Mouse (Mus musculus) intestine, postnatal 0 days (tissue): Measurements from ENCODE around the gene Adh5. TPM values are rescaled to one million over a fixed set of nuclear protein-coding genes. Genes with fewer than 3 reads are reported as not detected.

Experiments
- ATAC-seq: fragments of 200-750 bp; cut with Nextera tagmentation; 2 replicates; pipeline ENCODE4 v1.8.0; 2017; ENCODE audit warnings: mild to moderate bottlenecking, moderate TSS enrichment, moderate library complexity
- H3K27ac ChIP-seq: fragments of 300-500 bp; sonication (generic); 2 replicates; pipeline ENCODE4 v1.5.1; 2014; ENCODE audit warnings: mild to moderate bottlenecking, low read depth, low read length, moderate library complexity
- H3K27me3 ChIP-seq: fragments of 300-500 bp; sonication (generic); replicated peaks from 2 replicates; pipeline ENCODE4 v1.6.1; 2014; ENCODE audit warnings: low read length, mixed read lengths; ENCODE audit not compliant: control insufficient read depth, insufficient read depth
- H3K36me3 ChIP-seq: fragments of 300-500 bp; sonication (generic); 2 replicates; pipeline ENCODE4 v1.6.1; 2014; ENCODE audit warnings: mild to moderate bottlenecking, moderate library complexity; ENCODE audit not compliant: control insufficient read depth, insufficient read depth
- H3K4me1 ChIP-seq: fragments of 300-500 bp; sonication (generic); replicated peaks from 2 replicates; pipeline ENCODE4 v1.6.1; 2014; ENCODE audit warnings: antibody characterized with exemption, low read length, mixed read lengths; ENCODE audit not compliant: control insufficient read depth, insufficient read depth
- H3K4me2 ChIP-seq: fragments of 300-500 bp; sonication (generic); replicated peaks from 2 replicates; pipeline ENCODE4 v1.6.1; 2014; ENCODE audit warnings: low read depth, mild to moderate bottlenecking, moderate library complexity
- H3K4me3 ChIP-seq: fragments of 300-500 bp; sonication (generic); 2 replicates; pipeline ENCODE4 v1.5.1; 2014; ENCODE audit warnings: low read depth, low read length
- H3K9ac ChIP-seq: fragments of 300-500 bp; sonication (generic); 2 replicates; pipeline ENCODE4 v1.6.1; 2014; ENCODE audit warnings: mild to moderate bottlenecking, low read depth, low read length
- H3K9me3 ChIP-seq: fragments of 300-500 bp; sonication (generic); 2 replicates; pipeline ENCODE4 v1.6.1; 2016; ENCODE audit warnings: mixed run types; ENCODE audit not compliant: control insufficient read depth
- CTCF ChIP-seq: sonication (generic); IDR thresholded peaks from 2 replicates; pipeline ENCODE4 v1.5.1; 2016; ENCODE audit warnings: low read depth, mild to moderate bottlenecking, control low read depth, antibody characterized with exemption, moderate library complexity
- WGBS: fragments of 180-500 bp; shearing (Covaris S2); extraction: QIAGEN DNeasy Blood & Tissue Kit; methylation state at CpG from one replicate; pipeline ENCODE4 v1.1.7; 2014; 5-methylcytosine and 5-hydroxymethylcytosine counted together
- polyA plus RNA-seq: library from polyadenylated mRNA; unstranded; fragments of >200 nt; fragmentation: Nextera tagmentation; extraction: Ambion mirVana; gene quantifications from 2 replicates; pipeline ENCODE4 v1.2.1, GENCODE M21; 2015

The Adh5 gene
- polyA plus RNA-seq, 1 experiment from 2014 or later: 105 TPM

DNA sequence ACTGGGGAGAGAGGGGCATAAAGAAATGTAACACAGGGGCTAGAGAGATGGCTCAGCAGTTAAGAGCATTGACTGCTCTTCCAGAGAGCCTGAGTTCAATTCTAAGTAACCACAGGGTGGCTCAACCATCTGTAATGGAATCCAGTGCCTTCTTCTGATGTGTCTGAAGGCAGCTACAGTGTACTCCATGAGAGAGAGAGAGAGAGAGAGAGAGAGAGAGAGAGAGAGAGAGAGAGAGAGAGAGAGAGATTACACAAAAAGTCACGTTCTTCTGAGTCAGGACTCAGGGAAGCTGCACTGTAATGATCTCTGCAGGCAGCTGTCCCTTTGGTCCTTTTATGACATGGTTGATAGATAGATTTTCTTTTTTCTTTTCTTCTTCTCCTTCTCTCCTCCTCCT lies 51.7 kb downstream of the Adh5 start:
- ATAC-seq: no peak
- WGBS: 14% methylated on average over 1 of the region's 1 CpGs

DNA sequence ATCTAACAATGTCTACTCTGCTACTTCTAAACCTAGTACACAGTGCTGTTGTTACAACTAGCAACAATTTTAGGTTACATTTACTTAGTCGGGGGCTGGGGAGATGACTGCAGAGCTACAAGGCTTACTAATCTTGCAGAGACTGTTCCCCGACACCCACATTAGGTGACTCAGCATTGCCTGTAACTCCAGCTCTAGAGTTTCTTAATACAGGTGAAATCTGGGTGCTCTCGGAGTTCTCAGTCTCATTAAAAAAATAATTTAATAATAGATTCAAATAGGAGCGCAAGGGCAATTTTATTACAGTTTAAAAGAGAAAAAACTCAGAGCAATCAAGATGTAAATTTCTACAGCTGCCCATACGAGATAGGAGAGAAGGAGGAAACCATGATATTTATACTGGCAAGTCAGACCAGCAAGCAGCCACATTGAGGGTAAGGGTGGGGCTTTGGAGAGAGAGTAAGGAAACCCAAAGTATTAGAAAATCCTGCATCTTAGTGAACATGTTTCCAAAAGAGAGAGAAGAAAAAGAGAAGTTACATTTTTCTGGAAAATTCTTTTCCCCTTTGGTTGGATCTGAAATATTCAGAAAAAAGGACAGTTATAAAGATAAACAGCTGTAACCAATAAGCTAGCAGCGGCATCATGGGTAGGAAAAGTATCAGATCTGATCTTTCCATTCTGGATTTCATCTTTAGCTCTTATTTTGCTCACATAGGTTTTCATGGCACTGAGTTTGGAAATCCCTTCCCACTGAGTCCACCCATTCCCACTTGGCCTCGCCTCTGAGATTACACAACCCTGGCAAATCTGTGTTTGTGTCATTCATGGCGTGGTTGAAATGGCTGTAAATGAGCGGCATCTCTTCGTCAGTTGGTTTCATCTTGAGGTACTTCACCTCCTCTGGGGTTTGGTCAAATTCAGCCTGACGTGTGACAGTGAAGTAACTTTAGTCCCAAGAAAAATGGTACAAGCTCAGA lies 52.6 kb downstream of the Adh5 start:
- H3K27me3 ChIP-seq: no peaks in the 10 kb centered on the region
- TF ChIP-seq CTCF: no peak
- no peaks in the 10 kb centered on the region for H3K4me1 ChIP-seq
- H3K36me3 ChIP-seq: no peaks in the 10 kb centered on the region
- 70% methylated on average over 11 of the region's 11 CpGs for WGBS
- no peak overlapping the region for H3K4me2 ChIP-seq
- no peak overlapping the region for H3K9ac ChIP-seq
- no peak overlapping the region for H3K27ac ChIP-seq
- no peak overlapping the region for H3K4me3 ChIP-seq
- ATAC-seq: no peak
- no peaks in the 10 kb centered on the region for H3K9me3 ChIP-seq

More for the DNA sequence above, 51.7 kb downstream of the Adh5 start:
- Histone ChIP-seq H3K4me1 (no peaks in the 10 kb centered on the region), H3K4me2 (no peak overlapping the region), H3K9me3 (no peaks in the 10 kb centered on the region), H3K9ac (no peak overlapping the region), H3K27me3 (no peaks in the 10 kb centered on the region), H3K36me3 (no peaks in the 10 kb centered on the region), H3K27ac (no peak overlapping the region), H3K4me3 (no peak overlapping the region)
- no peak for TF ChIP-seq CTCF

DNA sequence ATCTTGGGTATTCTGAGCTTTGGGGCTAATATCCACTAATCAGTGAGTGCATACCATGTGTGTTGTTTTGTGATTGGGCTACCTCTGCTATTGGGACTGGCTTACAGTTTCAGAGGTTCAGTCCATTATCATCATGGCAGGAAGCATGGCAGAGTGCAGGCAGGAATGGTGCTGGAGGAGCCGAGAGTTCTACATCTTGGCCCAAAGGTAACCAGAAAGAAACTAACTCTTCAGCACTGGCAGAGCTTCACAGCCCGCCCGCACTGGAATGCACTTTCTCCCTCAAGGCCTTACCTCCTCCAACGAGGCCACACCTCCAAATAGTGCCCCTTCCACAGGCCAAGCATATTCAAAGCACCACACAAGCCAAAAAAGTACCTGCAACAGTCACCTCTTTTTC lies 55.8 kb downstream of the Adh5 start:
- H3K4me3 ChIP-seq: no peak overlapping the region
- H3K4me2 ChIP-seq: no peak overlapping the region
- H3K9ac ChIP-seq: no peak overlapping the region
- no peaks in the 10 kb centered on the region for H3K27me3 ChIP-seq
- WGBS: 45% methylated on average over 4 of the region's 4 CpGs
- H3K27ac ChIP-seq: no peak overlapping the region
- no peaks in the 10 kb centered on the region for H3K4me1 ChIP-seq
- ATAC-seq: no peak
- no peaks in the 10 kb centered on the region for H3K36me3 ChIP-seq
- H3K9me3 ChIP-seq: no peaks in the 10 kb centered on the region
- TF ChIP-seq CTCF: no peak

DNA sequence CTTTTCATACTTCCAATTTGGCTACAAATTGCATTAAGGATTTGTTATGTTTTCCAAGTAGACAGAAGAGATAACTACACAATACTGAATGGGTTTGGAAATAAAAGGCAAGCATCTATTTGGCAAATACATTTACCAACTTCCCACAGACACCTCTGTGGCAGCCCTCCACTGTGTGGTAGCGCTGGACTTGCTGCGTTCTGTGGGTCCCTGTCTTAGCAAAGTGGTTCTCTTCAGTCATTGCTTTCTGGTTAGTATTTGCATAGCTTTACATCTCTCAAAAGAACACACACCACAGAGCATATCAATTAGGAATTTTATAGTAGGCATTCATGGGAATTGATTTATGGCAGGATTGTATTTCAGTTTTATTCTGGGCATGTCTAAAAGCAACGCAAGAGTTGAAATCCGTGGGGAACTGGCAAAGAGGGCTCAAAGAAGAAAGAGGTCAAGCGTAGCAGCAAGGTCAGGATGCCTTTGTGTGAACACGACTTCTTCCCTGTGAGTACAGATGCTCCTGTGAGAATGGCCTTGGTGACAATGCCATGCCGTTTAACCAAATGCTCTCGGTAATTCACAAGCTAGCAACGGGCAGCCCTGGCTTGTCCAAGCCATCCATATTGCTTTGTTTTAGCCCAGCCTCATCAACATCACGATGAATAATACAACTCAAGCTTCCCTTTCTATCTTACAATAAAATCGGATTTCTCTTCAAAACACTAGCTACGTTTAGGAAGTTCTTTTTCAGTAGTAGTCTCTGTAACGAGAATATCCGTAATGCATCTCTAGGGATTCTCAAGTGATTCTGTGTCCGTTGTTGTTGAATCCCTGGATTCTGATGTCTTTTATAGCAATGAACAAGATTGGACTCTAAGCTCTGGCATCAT lies 57.2 kb downstream of the Adh5 start:
- H3K27me3 ChIP-seq: no peaks in the 10 kb centered on the region
- no peak for ATAC-seq
- H3K9ac ChIP-seq: no peak overlapping the region
- H3K4me2 ChIP-seq: no peak overlapping the region
- no peaks in the 10 kb centered on the region for H3K36me3 ChIP-seq
- no peaks in the 10 kb centered on the region for H3K9me3 ChIP-seq
- TF ChIP-seq CTCF: no peak
- H3K4me1 ChIP-seq: no peaks in the 10 kb centered on the region
- WGBS: 72% methylated on average over 15 of the region's 15 CpGs
- no peak overlapping the region for H3K27ac ChIP-seq
- no peak overlapping the region for H3K4me3 ChIP-seq

DNA sequence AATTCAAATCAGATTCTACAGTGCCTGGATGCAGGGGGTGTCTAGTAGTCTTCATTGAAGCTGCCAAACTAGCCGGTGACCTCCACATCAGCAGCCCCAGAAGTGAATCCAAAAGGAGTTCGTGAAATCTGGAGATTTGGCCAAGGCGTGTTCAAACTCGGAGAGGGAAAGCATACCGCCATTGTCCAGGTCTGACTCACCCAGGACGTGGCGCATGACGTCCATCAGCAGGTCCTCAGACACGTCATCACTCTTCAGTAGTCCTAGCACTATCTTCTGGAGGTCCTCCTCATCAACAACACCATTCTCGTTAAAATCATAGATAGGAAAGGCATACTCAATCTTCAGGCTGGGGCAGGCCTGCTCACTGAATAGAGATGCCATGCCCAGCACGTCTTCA lies 60.9 kb downstream of the Adh5 start:
- Histone ChIP-seq H3K4me2 (no peak overlapping the region), H3K9ac (no peak overlapping the region), H3K4me3 (no peak overlapping the region), H3K9me3 (no peaks in the 10 kb centered on the region), H3K27ac (no peak overlapping the region), H3K36me3 (no peaks in the 10 kb centered on the region), H3K27me3 (0 out of 2 replicates have a peak, but pooled peaks cover 4% of the 10 kb centered on the region), H3K4me1 (no peaks in the 10 kb centered on the region)
- TF ChIP-seq CTCF: no peak
- 88% methylated on average over 11 of the region's 11 CpGs for WGBS
- ATAC-seq: no peak

Other genes starting within 250 kb of the Adh5 start
- 0.09 and 0.10 TPM in 2 replicates for gene 4930579F01Rik, start 249.3 kb upstream of the Adh5 start, polyA plus RNA-seq
- 0.31 and 0.64 TPM in 2 replicates for gene Adh7, start 225.3 kb upstream of the Adh5 start, polyA plus RNA-seq
- 101 and 113 TPM in 2 replicates for gene Adh1, start 182.1 kb upstream of the Adh5 start, polyA plus RNA-seq
- gene Adh6a, start 129.8 kb upstream of the Adh5 start, polyA plus RNA-seq: 6.1 and 9.2 TPM in 2 replicates
- gene Adh6b, start 101.3 kb upstream of the Adh5 start, polyA plus RNA-seq: not detected in 2 replicates
- 0.51 TPM in 1 of 2 replicates, not detected in the other for gene Adh4, start 27.6 kb upstream of the Adh5 start, polyA plus RNA-seq
- 29.0 and 29.6 TPM in 2 replicates for gene Metap1, start 46.4 kb downstream of the Adh5 start, polyA plus RNA-seq
- 126 and 134 TPM in 2 replicates for gene Eif4e, start 83.1 kb downstream of the Adh5 start, polyA plus RNA-seq